Mouse (Mus musculus) urinary bladder, postnatal 36 days (tissue): ENCODE results near the gene Glod5.
A peak's percentile ranks its signal among the peaks of the same experiment; 100 is the strongest.
"Not testable (repeated sequence)": the region's sequence is repeated elsewhere in the genome, so short reads cannot be mapped to it uniquely, and the experiment has no call there.

Experiments used
- DNase-seq, 2 experiments: peaks; one replicate each; pipeline ENCODE4 v3.0.0; 2022; ENCODE audit warnings: low spot score in 2 of 2, mixed read lengths in 1 of 2

The Glod5 gene

DNA sequence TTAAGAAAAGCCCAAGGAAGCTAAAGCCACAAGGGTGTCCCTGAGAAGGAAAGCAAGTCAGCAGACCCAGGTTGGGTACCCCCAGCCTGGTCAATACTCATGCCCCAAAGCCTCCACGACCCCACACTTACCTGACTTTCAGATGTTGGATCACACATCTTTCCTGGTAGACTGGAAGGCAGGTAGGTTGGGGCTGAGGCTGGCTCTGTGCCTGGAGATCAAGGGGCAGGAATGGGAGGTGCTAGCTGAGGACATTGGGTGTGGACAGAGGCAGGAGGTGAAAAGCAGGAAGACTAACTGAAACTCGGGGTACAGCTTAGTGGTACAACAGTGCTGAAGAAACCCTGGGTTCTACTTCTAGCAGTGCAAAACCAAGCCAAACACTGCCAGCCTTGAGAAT is at the start of gene Glod5:
Gene Glod5, minus strand, starts transcription at position 207 of the 400 bp plus-strand sequence.
- no peak for DNase-seq

DNA sequence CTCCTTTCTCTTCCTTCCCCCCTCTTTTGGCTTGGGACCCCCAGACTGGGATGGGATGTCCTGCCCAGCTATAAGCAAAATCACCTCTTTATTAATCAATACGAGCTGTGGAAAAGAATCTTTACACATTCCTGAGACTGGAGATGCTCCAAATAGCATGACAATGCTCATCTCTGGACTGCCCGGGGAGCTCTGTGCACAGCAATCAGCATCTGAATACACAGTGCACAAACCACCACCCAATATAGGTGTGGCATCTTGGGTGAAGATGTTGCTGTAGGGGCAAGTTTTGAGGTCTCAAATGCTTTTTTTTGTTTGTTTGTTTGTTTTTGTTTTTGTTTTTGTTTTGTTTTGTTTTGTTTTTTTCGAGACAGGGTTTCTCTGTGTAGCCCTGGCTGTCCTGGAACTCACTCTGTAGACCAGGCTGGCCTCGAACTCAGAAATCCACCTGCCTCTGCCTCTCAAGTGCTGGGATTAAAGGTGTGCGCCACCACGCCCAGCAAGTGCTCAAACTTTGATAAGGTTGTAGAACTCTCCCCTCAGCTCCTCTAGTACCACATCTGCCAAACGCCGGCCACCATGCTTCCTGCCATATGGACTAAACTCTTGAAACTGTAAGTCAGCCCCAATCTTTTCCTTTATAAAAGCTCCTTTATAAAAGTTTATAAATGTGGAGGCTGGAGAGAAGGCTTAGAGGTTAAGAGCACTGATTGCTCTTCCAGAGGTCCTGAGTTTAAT is 32.9 kb upstream of the Glod5 start:
- DNase-seq = not testable (repeated sequence)

DNA sequence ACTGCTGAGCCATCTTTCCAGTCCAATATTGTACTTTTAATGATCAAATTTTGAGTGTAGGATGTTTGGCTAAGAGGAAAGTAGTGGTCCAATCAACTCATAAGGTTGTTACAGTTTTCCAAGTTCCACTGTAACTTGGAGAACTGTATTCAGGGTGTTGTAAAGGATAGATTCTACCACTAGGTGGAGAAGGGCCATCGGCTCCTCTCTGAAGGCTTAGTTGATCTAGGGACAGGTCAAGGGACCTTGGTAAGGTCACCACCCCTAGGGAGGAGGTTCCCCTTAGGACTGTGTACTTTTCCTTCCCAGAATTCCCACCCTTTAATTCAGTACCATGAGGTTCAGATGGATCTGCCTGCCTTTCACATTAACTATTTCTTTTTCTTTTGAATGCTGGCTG is 14.7 kb upstream of the Glod5 start:
- DNase-seq = no peak

DNA sequence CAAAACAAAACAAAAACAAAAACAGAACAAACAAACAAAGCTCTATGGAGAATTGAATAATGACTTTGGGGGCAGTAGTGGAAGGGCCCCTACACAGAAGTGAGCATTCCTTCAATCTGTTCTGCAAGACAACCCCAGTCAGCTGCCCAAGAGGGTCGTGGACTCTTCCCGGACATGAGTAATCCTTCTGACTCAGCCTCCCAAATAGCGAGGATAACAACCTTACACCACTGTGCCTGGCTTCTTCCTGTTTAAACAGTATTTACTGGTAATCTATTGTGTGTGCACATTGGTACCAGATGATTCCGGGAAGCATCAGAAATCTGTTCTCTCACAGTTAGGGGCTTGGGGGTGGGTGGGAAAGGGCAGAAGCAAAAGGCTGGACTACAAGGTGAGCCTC is 8.5 kb upstream of the Glod5 start:
- DNase-seq = no peak

DNA sequence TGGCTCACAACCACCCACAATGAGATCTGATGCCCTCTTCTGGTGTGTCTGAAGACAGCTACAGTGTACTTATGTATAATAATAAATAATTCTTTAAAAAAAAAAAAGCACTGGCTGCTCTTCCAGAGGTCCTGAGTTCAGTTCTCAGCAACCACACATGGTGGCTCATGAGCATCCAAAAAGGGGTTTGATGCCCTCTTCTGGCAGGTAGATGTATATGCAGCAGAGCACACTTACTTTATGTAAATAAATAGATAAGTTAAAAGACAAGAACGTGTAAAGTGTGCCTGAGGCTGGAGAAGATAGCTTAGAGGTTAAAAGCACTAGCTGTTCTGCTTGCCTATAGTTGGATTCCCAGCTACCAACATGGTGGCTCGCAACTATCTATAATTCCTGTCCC is 6.5 kb upstream of the Glod5 start:
- DNase-seq = no peak

DNA sequence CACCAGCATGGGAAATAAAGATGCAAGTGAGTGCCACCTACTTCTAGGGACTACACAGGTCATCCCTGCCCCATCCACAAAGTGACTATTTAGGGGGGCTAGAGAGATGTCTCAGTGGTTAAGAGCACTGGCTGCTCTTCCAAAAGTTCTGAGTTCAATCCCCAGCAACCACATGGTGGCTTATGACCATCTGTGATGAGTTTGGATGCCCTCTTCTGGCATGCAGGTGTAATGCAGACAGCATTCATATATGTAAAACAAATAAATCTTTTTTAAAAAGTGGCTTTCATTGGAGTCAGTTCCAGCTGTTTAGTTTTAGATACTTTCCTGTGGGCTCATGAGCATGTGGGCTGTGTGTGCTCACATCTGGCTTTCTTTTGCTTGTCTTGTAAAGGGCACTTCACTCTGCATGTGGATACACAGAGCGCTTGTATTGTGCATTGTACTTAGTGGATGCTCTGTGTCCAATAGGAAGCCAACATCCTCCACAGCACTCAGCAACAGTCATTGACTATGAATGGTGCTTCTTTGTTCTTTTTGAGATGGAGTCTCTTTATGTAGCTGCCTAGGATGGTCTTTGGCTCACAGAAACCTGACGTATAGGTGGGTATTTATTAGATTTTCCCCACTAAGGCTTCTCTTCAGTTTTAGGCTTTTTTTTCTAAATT is 2.0 kb upstream of the Glod5 start:
- no peak for DNase-seq

DNA sequence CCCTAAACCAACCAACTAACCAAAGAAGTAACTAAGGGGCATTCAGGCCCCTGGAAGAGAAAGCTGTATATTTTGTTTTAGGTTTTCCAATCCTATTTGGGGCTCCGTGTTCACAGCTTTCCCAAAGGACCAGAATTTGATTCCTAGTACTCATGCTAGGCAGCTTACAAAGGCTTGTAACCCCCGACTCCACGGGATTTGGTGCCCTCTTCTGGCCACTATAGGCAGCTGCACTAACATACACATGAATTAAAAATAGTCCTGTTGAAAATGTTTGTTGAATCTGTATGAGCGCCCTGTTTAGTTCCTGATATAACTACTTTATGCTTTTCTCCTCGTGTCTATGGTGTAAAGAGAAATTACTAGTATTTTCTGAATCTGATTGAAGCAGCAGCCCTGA is 1.1 kb downstream of the Glod5 start:
- DNase-seq = peak; percentile 0 to 18

DNA sequence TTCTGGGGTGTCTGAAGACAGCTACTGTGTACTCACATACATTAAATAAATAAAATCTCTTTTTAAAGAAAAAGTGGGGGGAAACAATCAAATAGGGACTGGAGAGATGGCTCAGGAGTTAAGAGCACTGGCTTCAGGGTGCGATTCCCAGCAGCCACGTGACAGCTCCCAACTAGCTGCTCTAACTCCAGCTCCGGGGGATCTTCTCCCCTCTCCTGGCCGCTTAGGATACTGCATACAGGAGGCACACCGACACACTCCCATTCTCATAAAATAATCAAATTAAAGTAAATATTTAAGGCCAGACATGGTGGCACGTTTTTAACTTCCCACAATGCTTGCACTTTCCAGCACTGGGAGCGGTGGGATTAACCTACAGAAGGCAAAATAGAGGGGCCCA is 2.6 kb downstream of the Glod5 start:
- not testable (repeated sequence) for DNase-seq

DNA sequence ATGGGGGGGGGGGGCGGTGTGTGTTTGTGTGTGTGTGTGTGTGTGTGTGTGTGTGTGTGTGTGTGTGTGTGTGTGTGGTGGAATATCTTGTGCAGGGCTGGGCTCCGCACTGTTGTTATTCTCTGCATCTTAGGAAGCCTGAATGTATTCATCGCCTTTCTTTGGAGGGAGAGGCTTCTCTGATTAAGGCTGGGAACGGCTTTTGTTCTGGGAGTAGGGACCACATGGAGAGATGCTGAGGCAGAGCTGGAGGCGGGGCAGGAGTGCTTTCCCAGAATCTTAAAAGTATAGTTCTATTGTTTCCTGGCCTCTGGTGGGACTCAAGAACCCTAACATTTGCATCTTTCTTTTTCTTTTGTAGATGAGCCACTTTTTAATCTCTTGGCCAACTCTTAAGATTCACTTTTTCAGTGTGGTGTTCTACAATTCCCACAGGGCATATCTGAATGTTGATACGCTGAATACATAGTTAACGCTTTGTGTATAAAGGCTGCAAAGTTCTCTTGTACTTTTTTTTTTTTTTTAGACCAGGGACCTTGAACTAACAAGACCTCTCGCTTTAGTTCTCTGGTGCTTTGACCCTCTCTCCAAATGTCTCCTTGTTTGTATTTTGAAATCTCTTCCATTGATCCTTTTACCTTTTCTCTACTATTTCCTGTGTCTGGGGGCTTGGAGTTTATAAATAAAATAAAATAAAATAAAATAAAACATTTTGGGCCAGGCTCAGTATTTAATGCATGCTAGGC is 4.5 kb downstream of the Glod5 start:
- no peak for DNase-seq

DNA sequence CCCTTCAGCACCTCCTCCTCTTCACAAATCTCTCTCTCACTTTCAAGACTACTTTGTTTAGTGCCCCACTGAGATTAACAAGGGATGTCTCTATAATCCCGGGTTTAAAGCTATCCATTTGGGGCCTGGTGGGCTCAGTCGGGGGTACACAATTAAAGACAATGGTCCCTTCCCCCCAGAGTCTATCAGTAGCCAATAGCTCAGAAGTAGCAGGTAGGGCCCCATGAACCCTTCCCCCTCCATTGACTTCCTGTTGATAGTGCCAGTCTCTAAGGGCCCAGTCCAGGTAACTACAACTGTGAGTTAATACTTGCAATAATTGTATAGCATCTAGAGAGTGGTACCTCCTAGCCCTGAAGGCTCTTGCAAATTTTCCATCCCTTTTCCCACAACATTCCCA is 5.1 kb downstream of the Glod5 start:
- DNase-seq = no peak

DNA sequence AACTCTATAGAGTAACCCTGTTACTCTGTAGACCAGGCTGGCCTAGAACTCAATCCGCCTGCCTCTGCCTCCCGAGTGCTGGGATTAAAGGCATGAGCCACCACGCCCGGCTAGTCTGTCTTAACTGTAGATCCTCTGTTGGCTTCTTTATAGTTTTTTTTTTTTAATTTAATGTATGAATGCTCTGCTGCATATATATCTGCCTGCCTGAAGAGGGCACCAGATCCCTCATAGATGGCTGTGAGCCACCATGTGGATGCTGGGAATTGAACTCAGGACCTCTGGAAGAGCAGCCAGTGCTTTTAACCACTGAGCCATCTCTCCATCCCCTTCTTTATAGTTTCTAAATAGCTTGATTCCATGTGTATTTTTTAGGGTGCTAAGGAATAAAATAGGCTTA is 8.9 kb downstream of the Glod5 start:
- not testable (repeated sequence) for DNase-seq

DNA sequence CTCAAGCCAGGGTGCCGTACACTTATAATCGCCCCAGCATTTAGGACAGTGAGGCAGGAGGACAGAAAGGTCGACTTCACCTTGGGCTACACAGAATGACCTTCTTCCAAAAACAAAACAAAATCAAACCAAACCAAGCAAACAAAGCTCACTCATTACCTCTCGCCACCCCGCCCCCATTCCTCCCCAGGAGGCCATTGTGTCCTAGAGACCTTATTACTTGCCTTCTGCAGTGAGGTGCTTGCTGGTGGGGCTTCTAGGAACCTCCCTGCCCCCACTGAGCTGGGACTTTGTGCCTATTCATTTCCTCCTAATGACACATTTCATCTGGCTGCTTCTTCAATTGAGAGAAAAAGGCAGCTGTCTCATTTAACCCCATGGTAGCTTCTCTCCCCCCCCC is 9.7 kb downstream of the Glod5 start:
- no peak for DNase-seq

DNA sequence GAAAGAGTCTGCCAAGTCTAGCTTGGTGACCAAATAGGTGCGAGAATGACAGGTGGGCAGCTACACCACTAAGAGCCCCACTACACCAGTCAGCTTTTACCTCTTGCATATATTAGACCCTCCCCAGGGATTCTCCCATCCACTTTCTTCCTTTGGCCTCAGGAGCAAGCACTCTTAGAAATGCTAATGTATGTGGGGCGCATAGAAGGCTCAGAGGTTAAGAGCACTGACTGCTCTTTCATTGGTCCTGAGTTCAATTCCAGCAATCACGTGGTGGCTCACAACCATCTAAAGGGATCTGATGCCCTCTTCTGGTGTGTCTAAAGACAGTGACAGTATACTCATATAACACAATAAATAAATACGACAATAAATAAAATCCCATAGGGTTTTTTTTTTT is 15.3 kb downstream of the Glod5 start:
- DNase-seq = no peak

DNA sequence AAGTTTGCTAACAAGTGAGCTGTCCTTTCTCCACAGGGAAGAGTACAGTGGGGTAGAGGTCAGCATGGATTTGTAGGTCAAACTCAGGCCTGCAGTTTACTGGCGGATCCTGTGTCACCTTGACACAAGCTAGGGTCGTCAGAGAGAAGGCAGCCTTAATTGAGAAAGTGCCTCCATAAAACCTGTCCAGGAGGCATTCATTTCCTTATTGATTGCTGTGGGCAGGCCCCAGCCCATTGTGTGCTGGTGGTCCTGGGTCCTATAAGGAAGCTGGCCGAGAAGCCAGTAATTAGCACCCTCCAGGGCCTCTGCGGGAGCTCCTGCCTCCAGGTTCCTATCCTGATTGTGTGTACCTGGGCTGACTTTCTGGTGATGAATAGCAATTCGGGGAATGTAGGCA is 16.3 kb downstream of the Glod5 start:
- DNase-seq = no peak

DNA sequence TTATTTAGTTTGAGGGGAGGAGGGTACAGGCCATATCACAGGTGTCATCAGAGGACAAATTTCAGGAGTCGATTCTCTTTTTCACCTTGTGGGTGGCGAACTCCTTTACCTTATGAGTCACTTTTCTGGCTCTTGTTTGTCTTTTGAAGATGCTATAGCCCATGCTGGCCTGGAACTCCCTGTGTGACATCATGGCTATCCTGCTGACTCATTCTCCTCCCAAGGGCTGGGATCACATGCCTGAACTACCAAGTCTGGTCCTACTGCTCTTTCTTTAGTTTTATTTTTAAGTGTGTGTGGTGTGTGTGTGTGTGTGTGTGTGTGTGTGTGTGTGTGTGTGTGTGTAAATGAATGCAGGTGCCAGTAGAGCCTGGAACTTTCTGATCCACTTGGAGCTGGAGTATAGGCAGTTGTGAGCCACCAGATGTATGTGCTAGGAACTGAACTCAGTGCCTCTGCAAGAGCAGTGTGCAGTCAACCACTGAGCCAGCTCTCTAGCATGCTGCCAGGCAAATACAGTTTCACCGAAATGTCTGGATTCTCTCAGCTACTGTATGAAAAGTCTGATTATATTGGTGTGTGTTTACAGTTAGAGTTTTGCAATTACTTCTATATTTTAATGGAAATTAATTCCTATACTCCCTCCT is 17.6 kb downstream of the Glod5 start:
- DNase-seq = no peak

DNA sequence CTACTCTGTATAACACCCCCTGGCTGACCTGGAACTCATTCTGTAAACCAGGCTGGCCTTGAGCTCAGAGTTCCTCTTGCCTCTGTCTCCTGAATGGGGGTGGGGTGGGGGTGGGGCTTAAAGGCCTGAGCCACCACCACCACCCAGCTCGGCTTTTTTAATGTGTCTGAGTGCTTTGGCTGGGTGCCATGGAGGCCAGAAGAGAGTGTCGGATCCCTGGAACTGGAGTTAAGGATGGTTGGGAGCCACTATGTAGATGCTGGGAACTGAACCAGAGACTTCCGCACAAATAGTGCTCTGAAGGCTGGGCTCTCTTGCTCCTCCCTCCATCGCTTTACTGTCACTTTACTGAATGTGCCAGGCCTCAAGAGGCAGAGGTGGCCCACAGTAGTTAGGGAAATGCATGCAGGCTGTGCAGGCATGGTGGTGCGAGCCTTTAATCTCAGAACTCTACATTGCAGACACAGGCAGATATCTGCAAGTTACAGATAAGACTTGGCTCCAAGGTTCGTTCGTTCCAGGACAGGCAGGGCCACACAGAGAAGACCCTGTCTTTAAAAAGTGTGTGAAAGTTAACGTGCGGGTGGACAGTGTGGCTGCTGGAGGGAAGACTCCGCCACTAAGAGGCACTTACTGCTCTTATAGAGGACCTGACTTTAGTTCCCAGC is 25.1 kb downstream of the Glod5 start:
- DNase-seq = no peak

DNA sequence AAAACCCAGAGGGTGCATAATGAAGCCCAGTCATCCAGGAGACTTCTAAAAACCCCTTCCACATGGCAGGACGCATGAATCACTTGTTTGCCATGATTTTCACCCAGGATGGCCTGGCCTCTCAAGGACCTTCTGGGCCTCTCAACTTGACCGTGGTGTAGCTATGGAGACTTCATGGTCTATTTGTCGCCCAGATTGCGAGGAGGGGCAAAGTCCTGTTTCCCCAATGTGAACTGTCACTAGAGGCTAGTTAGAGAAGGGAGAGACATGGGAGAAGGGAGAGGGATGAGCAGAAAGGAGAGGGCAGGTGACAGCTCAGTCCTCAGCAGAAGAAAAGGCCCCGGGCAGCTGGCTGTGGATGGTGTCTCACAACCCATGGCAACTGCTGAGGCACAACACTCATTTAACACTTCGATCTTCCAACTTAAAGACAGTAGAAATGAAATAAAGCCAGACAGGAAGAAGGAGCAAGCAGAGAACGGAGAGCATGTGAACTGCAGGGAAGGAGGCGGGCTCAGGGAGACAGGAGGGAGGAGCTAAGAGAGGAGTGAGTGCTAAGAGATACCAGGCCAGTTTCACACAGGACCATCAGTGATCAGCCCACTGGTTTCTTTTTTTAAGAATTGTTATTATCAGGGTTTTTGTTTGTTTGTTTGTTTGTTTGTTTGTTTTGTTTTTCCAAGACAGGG is 25.8 kb downstream of the Glod5 start:
- DNase-seq = no peak

DNA sequence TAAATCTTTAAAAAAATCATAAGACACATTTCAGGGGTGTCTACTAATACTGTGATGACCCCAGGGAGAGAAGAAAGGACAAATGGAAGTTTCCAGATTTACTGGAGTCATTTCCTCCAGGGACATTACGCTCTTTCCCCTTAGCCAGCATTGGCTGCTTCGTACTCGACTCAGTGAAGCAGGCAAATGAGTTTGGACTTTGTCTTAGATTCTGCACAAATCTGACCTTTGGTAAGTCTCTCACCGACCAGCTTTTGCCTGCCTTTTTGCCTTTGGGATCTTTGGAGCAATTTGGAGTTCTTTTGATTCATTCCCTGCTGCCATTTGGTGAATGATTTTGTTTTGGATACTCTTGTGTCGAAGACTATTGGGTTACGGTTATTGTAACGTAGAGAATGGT is 36.9 kb downstream of the Glod5 start:
- DNase-seq = no peak

DNA sequence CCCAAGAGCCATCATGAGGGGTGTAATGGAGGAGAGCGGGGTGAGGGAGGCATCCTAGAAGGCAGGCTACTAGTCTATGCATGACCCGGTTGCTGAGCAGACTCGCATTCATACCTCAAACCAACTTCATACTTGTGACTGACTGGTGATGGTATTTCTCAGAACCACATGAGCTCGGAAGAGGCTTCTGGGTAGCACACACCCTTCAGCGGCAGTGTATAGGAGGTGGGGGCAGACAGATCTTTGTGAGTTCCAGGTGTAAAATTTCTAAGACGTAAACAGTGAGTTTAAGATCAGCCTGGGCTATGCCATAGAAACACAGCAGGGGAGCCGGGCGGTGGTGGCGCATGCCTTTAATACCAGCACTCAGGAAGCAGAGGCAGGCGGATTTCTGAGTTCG is 40.4 kb downstream of the Glod5 start, which contains the start of gene Gata1:
Gene Gata1, minus strand, starts transcription at position 180 of the 400 bp plus-strand sequence.
- no peak for DNase-seq

DNA sequence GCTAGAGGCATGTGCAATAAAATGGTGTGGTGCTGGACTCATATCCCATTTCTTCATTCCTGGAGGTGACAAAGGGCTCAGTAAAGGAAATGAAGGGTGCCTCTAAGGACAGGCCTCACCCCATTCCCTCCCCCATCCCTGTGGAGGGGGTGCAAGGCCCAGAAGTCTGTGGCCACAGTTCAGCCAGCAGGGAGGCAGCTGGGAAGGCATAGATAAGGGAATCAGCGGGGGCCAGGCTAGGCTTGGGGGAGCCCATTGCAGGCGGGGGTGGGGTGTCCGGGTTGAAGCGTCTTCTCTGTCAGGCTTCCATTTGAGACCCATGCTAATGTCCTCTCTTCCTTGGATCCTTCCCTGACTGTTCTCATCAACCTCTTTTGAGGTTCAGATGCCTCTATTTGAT is 47.0 kb downstream of the Glod5 start:
- no peak for DNase-seq

DNA sequence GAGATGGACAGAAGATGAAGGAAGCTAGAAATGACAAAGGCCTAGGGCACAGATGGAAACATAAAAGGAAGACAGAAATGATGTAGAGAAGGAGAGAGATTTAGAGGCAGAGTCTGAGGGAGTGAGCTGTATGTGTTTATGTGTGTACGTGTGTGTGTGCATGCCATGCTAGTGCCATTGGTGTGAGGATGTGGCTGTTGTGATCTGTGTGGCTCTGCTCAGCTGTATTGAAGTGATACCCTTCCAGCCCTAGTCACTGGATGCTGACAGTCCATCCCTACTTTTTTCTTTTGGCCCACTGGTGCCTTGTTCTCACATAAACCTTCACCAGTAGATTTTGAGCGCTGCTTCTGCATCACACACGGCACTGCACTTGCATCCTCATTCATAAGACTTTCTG is 49.4 kb downstream of the Glod5 start:
- no peak for DNase-seq
